Mouse (Mus musculus): ENCODE data around the gene AU018091.
"Not testable (repeated sequence)": the region's sequence is repeated elsewhere in the genome, so short reads cannot be mapped to it uniquely, and the experiment has no call there.

The AU018091 gene

GRCm38 (mm10) chr7:3164991-3165390, 4.0 kb downstream of the AU018091 start:
- DNase-seq = no peak

- no peak for DNase-seq
Observed at GRCm38 (mm10) chr7:3164381-3164780, 4.6 kb downstream of the AU018091 start.

GRCm38 (mm10) chr7:3150376-3150775, 18.6 kb downstream of the AU018091 start:
- no peak for DNase-seq

DNA sequence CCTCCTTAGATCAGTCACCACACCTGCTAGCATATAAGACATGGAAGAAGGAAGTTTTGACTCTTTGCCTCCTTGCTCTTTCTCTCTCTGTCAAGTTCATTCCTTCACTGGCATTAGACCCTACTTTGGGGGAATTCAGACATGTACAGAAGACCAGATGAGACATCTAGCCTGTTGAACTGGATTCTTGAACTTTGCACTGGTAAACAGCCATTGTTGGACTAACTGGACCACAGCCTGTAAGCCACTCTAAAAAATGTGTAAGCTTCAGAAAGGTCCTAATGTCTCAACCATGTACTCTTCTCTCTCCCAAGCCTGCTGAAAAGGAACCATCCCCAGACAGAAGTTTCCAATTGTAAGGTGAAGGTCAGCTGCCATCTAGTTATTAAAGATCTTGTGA, 22.9 kb downstream of the AU018091 start:
- no peak for DNase-seq

GRCm38 (mm10) chr7:3143329-3143728, 25.7 kb downstream of the AU018091 start:
- DNase-seq = no peak

- DNase-seq = no peak
Observed at GRCm38 (mm10) chr7:3135606-3136005, 33.4 kb downstream of the AU018091 start.

GRCm38 (mm10) chr7:3134654-3135053, 34.3 kb downstream of the AU018091 start:
- DNase-seq = no peak

DNA sequence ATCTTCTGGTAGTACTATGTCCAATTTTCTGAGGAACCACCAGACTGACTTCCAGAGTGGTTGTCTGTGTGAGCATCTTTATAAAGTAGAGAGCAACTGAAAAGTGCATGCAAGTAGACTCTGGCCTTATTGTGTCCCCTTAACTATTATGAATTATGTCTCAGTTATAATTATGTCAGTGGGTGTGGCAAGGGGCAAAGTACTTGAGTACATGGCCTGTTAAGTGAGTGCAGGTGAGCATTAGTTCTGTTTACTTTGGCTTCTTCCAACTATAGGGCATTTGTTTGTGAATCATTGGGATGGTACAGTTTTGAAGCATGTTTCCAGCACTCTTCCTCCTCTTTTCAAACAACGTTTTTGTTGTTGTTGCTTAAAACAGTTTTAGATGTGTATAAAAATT, 38.7 kb downstream of the AU018091 start:
- no peak for DNase-seq

GRCm38 (mm10) chr7:3128564-3128963, 40.4 kb downstream of the AU018091 start:
- DNase-seq = not testable (repeated sequence)

- DNase-seq = not testable (repeated sequence)
Observed at GRCm38 (mm10) chr7:3111193-3111592, 57.8 kb downstream of the AU018091 start.

DNA sequence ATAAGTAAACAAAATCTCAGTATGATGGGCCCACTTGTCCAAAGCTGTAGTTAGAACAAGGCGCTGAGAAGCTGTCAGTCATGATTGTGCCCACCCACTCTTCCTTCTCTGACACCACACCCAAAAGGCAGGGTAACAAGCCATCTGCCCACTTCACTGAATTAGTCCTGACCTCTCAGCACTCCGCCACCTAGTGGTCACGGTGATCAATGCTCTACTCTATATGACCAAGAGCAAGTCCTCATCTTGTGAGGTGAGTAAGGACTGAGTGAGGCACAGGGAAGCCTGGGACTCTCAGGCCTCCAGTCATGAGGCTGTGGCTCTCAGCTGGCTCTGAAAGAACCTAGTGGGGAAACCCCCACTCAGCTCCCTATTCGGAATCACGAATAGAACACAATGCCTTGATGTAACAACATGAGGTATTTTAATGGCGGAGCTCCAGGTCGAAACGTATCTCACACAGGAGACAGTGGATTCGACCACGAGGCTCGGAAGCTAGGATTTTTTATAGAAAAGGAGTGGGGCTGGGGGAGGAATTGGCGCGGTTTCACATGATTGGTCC, 62.4 kb downstream of the AU018091 start:
- not testable (repeated sequence) for DNase-seq
